ENCODE assay signal across 8 mouse cellular contexts in the genomic region with DNA sequence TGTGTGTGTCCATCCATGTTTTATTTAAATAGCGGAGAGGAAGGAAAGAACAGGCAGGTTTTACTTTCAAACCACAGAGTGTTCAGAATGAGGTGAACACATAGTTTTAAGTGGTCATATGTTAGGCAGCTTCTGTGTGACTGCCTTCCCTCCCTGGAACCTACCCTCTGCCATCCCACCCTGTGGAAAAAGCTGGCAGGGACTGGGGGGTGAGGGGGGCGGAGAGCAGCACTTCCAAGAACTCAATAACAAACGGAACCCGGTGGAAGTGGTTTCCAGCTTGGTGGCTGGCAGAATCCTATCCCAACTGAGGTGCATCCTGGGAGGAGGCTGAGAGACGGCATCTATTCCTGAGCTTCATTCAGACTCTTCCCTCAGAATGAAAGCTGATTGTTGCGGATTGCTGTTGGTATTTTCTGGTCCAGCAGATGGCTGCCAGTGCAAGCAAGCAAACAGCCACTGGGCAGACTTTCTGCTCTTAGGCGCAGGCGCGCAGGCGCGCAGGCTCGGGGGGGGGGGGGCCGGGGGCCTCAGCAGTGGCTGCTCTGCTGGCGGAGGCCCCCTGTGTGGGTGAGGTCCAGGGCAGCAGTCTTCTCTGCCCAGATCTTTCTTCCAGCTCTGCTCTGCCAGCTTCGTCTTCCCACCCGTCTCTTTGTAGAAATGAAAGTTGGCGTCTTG. TPM values are rescaled to one million over a fixed set of nuclear protein-coding genes. Genes with fewer than 3 reads are reported as not detected.
A peak's percentile ranks its signal among the peaks of the same experiment; 100 is the strongest.
DNase-seq lines count a peak whose midpoint lies in the region; ATAC-seq lines count a peak whose summit lies in the region.

No protein-coding gene starts in this region.

- H3K4me3 ChIP-seq in forebrain, embryonic 10.5 days, result peak overlapping the region; percentile 41
- H3K4me3 ChIP-seq in hindbrain, embryonic 16.5 days (ENCODE audit: low read length), result peak overlapping the region; percentile 29

- H3K36me3 ChIP-seq in forebrain, embryonic 10.5 days (replicated peaks), result no peaks in the 10 kb centered on the region
- H3K36me3 ChIP-seq in hindbrain, embryonic 16.5 days (ENCODE audit: control insufficient read depth, insufficient read depth, low read length), result no peaks in the 10 kb centered on the region

- H3K27me3 ChIP-seq in forebrain, embryonic 10.5 days (ENCODE audit: poor library complexity, severe bottlenecking), result no peaks in the 10 kb centered on the region
- H3K27me3 ChIP-seq in hindbrain, embryonic 16.5 days (replicated peaks; ENCODE audit: control insufficient read depth, insufficient read depth, low read length), result no peaks in the 10 kb centered on the region

- H3K27ac ChIP-seq in forebrain, embryonic 10.5 days, result peak overlapping the region; percentile 82
- peak overlapping the region; percentile 86 for H3K27ac ChIP-seq in hindbrain, embryonic 16.5 days (ENCODE audit: low read depth, low read length)

- ATAC-seq in hindbrain, embryonic 16.5 days, result peak; percentile 94

- peaks cover 17% of the 10 kb centered on the region for H3K4me1 ChIP-seq in forebrain, embryonic 10.5 days
- H3K4me1 ChIP-seq in hindbrain, embryonic 16.5 days (ENCODE audit: control insufficient read depth, insufficient read depth, low read depth, low read length), result peaks cover 6% of the 10 kb centered on the region; the same call in 1 of the 2 replicates

- no peaks in the 10 kb centered on the region for H3K9me3 ChIP-seq in forebrain, embryonic 10.5 days
- H3K9me3 ChIP-seq in hindbrain, embryonic 16.5 days (ENCODE audit: control insufficient read depth, low read length), result no peaks in the 10 kb centered on the region

- peak overlapping the region; percentile 55 for H3K4me2 ChIP-seq in hindbrain, embryonic 16.5 days (ENCODE audit: low read length)

- peak; percentile 38 for DNase-seq in ES-CJ7 (ENCODE audit: low read depth, low spot score)
- DNase-seq in brain, adult 2 months (ENCODE audit: low read depth, low spot score), result peak; percentile 89
- peak; percentile 42 for DNase-seq in forebrain, embryonic 10.5 days (ENCODE audit: extremely low spot score, low spot score)
- DNase-seq in layer of hippocampus, postnatal 25 days (ENCODE audit: extremely low spot score in 1 of 2, low spot score in 1 of 2), result peak; percentile 38
- peak; percentile 57 for DNase-seq in lung, postnatal 36 days
- DNase-seq in right cerebral cortex, adult 18-20 months, result peak; percentile 61
- no peak for DNase-seq in ovary, postnatal 14 days (ENCODE audit: low spot score)

- H3K9ac ChIP-seq in hindbrain, embryonic 16.5 days (ENCODE audit: low read depth, low read length), result peak overlapping the region; percentile 63

- whole genome bisulfite sequencing in forebrain, embryonic 10.5 days, result 30% methylated on average over 17 of the region's 17 CpGs
- WGBS in hindbrain, embryonic 16.5 days, result 29% methylated on average over 16 of the region's 17 CpGs

RNA-seq across cellular contexts. Expression of a gene that starts 14.3 kb away (rescaled TPM):
- 0.63 and 0.73 TPM in 2 replicates for polyA plus RNA-seq in forebrain, embryonic 10.5 days (2016; fragmentation: Nextera tagmentation; extraction: Ambion mirVana)
- polyA plus RNA-seq in hindbrain, embryonic 16.5 days (2015; fragmentation: Nextera tagmentation; extraction: Ambion mirVana), result 0.68 and 0.69 TPM in 2 replicates
- under 1 TPM; 0.52 to 0.85 TPM for total RNA-seq in layer of hippocampus, postnatal 25 days (2021)

RNA-seq across cellular contexts. Expression of a gene that starts 29.5 kb away (rescaled TPM):
- not detected in 2 replicates for polyA plus RNA-seq in forebrain, embryonic 10.5 days (2016; fragmentation: Nextera tagmentation; extraction: Ambion mirVana)
- not detected in 2 replicates for polyA plus RNA-seq in hindbrain, embryonic 16.5 days (2015; fragmentation: Nextera tagmentation; extraction: Ambion mirVana)
- under 1 TPM in 1 of 2 experiments, not detected in 1; 0.94 TPM for total RNA-seq in layer of hippocampus, postnatal 25 days (2021)

RNA-seq across cellular contexts. Expression of a gene that starts 29.5 kb away (rescaled TPM):
- polyA plus RNA-seq in forebrain, embryonic 10.5 days (2016; fragmentation: Nextera tagmentation; extraction: Ambion mirVana), result 134 TPM in 2 replicates
- 65.3 and 71.9 TPM in 2 replicates for polyA plus RNA-seq in hindbrain, embryonic 16.5 days (2015; fragmentation: Nextera tagmentation; extraction: Ambion mirVana)
- 100 to 1,000 TPM; 117 to 135 TPM for total RNA-seq in layer of hippocampus, postnatal 25 days (2021)

RNA-seq across cellular contexts. Expression of a gene that starts 34.4 kb away (rescaled TPM):
- polyA plus RNA-seq in forebrain, embryonic 10.5 days (2016; fragmentation: Nextera tagmentation; extraction: Ambion mirVana), result 0.31 and 0.36 TPM in 2 replicates
- 1.6 and 1.7 TPM in 2 replicates for polyA plus RNA-seq in hindbrain, embryonic 16.5 days (2015; fragmentation: Nextera tagmentation; extraction: Ambion mirVana)
- 1 to 10 TPM; 1.0 to 1.4 TPM for total RNA-seq in layer of hippocampus, postnatal 25 days (2021)

RNA-seq across cellular contexts. Expression of a gene that starts 56.6 kb away (rescaled TPM):
- polyA plus RNA-seq in forebrain, embryonic 10.5 days (2016; fragmentation: Nextera tagmentation; extraction: Ambion mirVana), result not detected in 2 replicates
- 0.81 and 0.84 TPM in 2 replicates for polyA plus RNA-seq in hindbrain, embryonic 16.5 days (2015; fragmentation: Nextera tagmentation; extraction: Ambion mirVana)
- under 1 TPM; 0.35 to 0.98 TPM for total RNA-seq in layer of hippocampus, postnatal 25 days (2021)
